Mouse (Mus musculus): ENCODE data around the gene Asap3. TPM values are rescaled to one million over a fixed set of nuclear protein-coding genes. Genes with fewer than 3 reads are reported as not detected.

Asap3 gene
- 15.1 and 16.4 TPM in 2 replicates for polyA plus RNA-seq (2015; fragmentation: Nextera tagmentation; extraction: Ambion mirVana)

GRCm38 (mm10) chr4:136206033-136206893, at the start of gene Asap3:
Asap3 (plus strand) TSS chr4:136206365.
- ATAC-seq (ENCODE audit: low FRiP score, low read depth): peak; percentile 92
- Histone ChIP-seq H3K4me2 (replicated peaks) (peak within 1 kb of the TSS; percentile 92), H3K27ac (peak within 1 kb of the TSS; percentile 84), H3K27me3 (no peaks in the 10 kb centered on the region; the same call in 1 of the 2 replicates), H3K36me3 (peaks cover 7% of the 10 kb centered on the region), H3K9me3 (no peaks in the 10 kb centered on the region), H3K4me1 (peaks cover 31% of the 10 kb centered on the region), H3K9ac (peak within 1 kb of the TSS; percentile 83), H3K4me3 (peak within 1 kb of the TSS; percentile 75)
- under 1% methylated on average over 50 of the region's 54 CpGs for WGBS

- ATAC-seq (ENCODE audit: low FRiP score, low read depth): no peak
- Histone ChIP-seq H3K36me3 (no peaks in the 10 kb centered on the region), H3K4me3 (no peak overlapping the region), H3K9ac (no peak overlapping the region), H3K9me3 (no peaks in the 10 kb centered on the region), H3K27me3 (no peaks in the 10 kb centered on the region), H3K4me2 (replicated peaks) (no peak overlapping the region), H3K27ac (no peak overlapping the region), H3K4me1 (peaks cover 12% of the 10 kb centered on the region)
- WGBS: 77% methylated on average over 6 of the region's 6 CpGs
Measured at GRCm38 (mm10) chr4:136158498-136158897, 47.7 kb upstream of the Asap3 start.

GRCm38 (mm10) chr4:136159802-136160397, 46.3 kb upstream of the Asap3 start:
- H3K36me3 ChIP-seq: no peaks in the 10 kb centered on the region
- H3K4me2 ChIP-seq (replicated peaks): no peak overlapping the region
- H3K4me3 ChIP-seq: no peak overlapping the region
- H3K9me3 ChIP-seq: no peaks in the 10 kb centered on the region
- H3K27ac ChIP-seq: no peak overlapping the region
- ATAC-seq (ENCODE audit: low FRiP score, low read depth): peak; percentile 43; the same call in 1 of the 2 replicates
- WGBS: 9% methylated on average over 5 of the region's 5 CpGs
- H3K9ac ChIP-seq: no peak overlapping the region
- H3K4me1 ChIP-seq: peaks cover 9% of the 10 kb centered on the region
- H3K27me3 ChIP-seq: no peaks in the 10 kb centered on the region

- no peak overlapping the region for H3K4me3 ChIP-seq
- H3K9me3 ChIP-seq: no peaks in the 10 kb centered on the region
- no peaks in the 10 kb centered on the region for H3K36me3 ChIP-seq
- H3K27me3 ChIP-seq: no peaks in the 10 kb centered on the region
- H3K4me2 ChIP-seq (replicated peaks): no peak overlapping the region
- peak; percentile 88 for ATAC-seq (ENCODE audit: low FRiP score, low read depth)
- no peak overlapping the region for H3K9ac ChIP-seq
- WGBS: under 1% methylated on average over 11 of the region's 11 CpGs
- no peak overlapping the region for H3K27ac ChIP-seq
- peaks cover 9% of the 10 kb centered on the region for H3K4me1 ChIP-seq
Measured at GRCm38 (mm10) chr4:136163448-136163847, 42.7 kb upstream of the Asap3 start.

- H3K27ac ChIP-seq: no peak overlapping the region
- ATAC-seq (ENCODE audit: low FRiP score, low read depth): no peak
- H3K4me3 ChIP-seq: no peak overlapping the region
- H3K36me3 ChIP-seq: no peaks in the 10 kb centered on the region
- H3K4me1 ChIP-seq: peaks cover 3% of the 10 kb centered on the region; the same call in 1 of the 2 replicates
- WGBS: 70% methylated on average over 8 of the region's 8 CpGs
- no peak overlapping the region for H3K4me2 ChIP-seq (replicated peaks)
- no peaks in the 10 kb centered on the region for H3K9me3 ChIP-seq
- H3K27me3 ChIP-seq: no peaks in the 10 kb centered on the region
- no peak overlapping the region for H3K9ac ChIP-seq
Measured at GRCm38 (mm10) chr4:136164981-136165380, 41.2 kb upstream of the Asap3 start.

GRCm38 (mm10) chr4:136167701-136168100, 38.5 kb upstream of the Asap3 start:
- WGBS: 79% methylated on average over 3 of the region's 3 CpGs
- H3K27me3 ChIP-seq: no peaks in the 10 kb centered on the region
- no peak for ATAC-seq (ENCODE audit: low FRiP score, low read depth)
- H3K36me3 ChIP-seq: no peaks in the 10 kb centered on the region
- H3K9ac ChIP-seq: no peak overlapping the region
- no peaks in the 10 kb centered on the region for H3K9me3 ChIP-seq
- no peak overlapping the region for H3K27ac ChIP-seq
- no peak overlapping the region for H3K4me2 ChIP-seq (replicated peaks)
- no peak overlapping the region for H3K4me3 ChIP-seq
- H3K4me1 ChIP-seq: peaks cover 8% of the 10 kb centered on the region; the same call in 1 of the 2 replicates

GRCm38 (mm10) chr4:136170401-136170800, 35.8 kb upstream of the Asap3 start:
- Histone ChIP-seq H3K27ac (no peak overlapping the region), H3K4me1 (peaks cover 33% of the 10 kb centered on the region), H3K4me3 (no peak overlapping the region), H3K9ac (no peak overlapping the region), H3K27me3 (no peaks in the 10 kb centered on the region), H3K36me3 (no peaks in the 10 kb centered on the region), H3K9me3 (no peaks in the 10 kb centered on the region), H3K4me2 (replicated peaks) (no peak overlapping the region)
- no peak for ATAC-seq (ENCODE audit: low FRiP score, low read depth)
- 64% methylated on average over 4 of the region's 4 CpGs for WGBS

GRCm38 (mm10) chr4:136171455-136171854, 34.7 kb upstream of the Asap3 start:
- 26% methylated on average over 12 of the region's 12 CpGs for WGBS
- H3K9me3 ChIP-seq: no peaks in the 10 kb centered on the region
- peak overlapping the region; percentile 99 for H3K4me2 ChIP-seq (replicated peaks)
- peaks cover 39% of the 10 kb centered on the region for H3K4me1 ChIP-seq
- H3K9ac ChIP-seq: peak overlapping the region; percentile 60; the same call in 1 of the 2 replicates
- no peaks in the 10 kb centered on the region for H3K27me3 ChIP-seq
- no peak for ATAC-seq (ENCODE audit: low FRiP score, low read depth)
- H3K27ac ChIP-seq: no peak overlapping the region
- no peaks in the 10 kb centered on the region for H3K36me3 ChIP-seq
- peak overlapping the region; percentile 74 for H3K4me3 ChIP-seq

- H3K27me3 ChIP-seq: no peaks in the 10 kb centered on the region
- peak within 1 kb of the TSS; percentile 74 for H3K4me3 ChIP-seq
- WGBS: under 1% methylated on average over 35 of the region's 35 CpGs
- peak within 1 kb of the TSS; percentile 65; the same call in 1 of the 2 replicates for H3K27ac ChIP-seq
- H3K9ac ChIP-seq: peak within 1 kb of the TSS; percentile 78
- H3K9me3 ChIP-seq: no peaks in the 10 kb centered on the region
- H3K4me1 ChIP-seq: peaks cover 46% of the 10 kb centered on the region
- no peaks in the 10 kb centered on the region for H3K36me3 ChIP-seq
- H3K4me2 ChIP-seq (replicated peaks): peak within 1 kb of the TSS; percentile 99
- peak; percentile 51; the same call in 1 of the 2 replicates for ATAC-seq (ENCODE audit: low FRiP score, low read depth)
Measured at GRCm38 (mm10) chr4:136172011-136172541, 34.1 kb upstream of the Asap3 start, which contains the start of gene E2f2. E2f2 (plus strand) TSS chr4:136172394.

GRCm38 (mm10) chr4:136172542-136173209, 33.5 kb upstream of the Asap3 start:
- Histone ChIP-seq H3K4me2 (replicated peaks) (peak overlapping the region; percentile 99), H3K9me3 (no peaks in the 10 kb centered on the region), H3K36me3 (no peaks in the 10 kb centered on the region), H3K9ac (peak overlapping the region; percentile 78), H3K4me3 (peak overlapping the region; percentile 74), H3K27me3 (no peaks in the 10 kb centered on the region), H3K4me1 (peaks cover 52% of the 10 kb centered on the region), H3K27ac (peak overlapping the region; percentile 65; the same call in 1 of the 2 replicates)
- ATAC-seq (ENCODE audit: low FRiP score, low read depth): peak; percentile 63; the same call in 1 of the 2 replicates
- WGBS: under 1% methylated on average over 64 of the region's 67 CpGs

- Histone ChIP-seq H3K27ac (no peak overlapping the region), H3K27me3 (no peaks in the 10 kb centered on the region)
- 4% methylated on average over 14 of the region's 14 CpGs for WGBS
Measured at GRCm38 (mm10) chr4:136173210-136173715, 32.9 kb upstream of the Asap3 start.

More at GRCm38 (mm10) chr4:136173210-136173715, 32.9 kb upstream of the Asap3 start:
- Histone ChIP-seq H3K4me3 (peak overlapping the region; percentile 74), H3K9me3 (no peaks in the 10 kb centered on the region), H3K36me3 (no peaks in the 10 kb centered on the region), H3K9ac (peak overlapping the region; percentile 78), H3K4me2 (replicated peaks) (peak overlapping the region; percentile 99), H3K4me1 (peaks cover 57% of the 10 kb centered on the region)
- no peak for ATAC-seq (ENCODE audit: low FRiP score, low read depth)

All from limb, embryonic 13.5 days (tissue).